Mouse (Mus musculus): ENCODE data around the gene 1110002E22Rik.

GRCm38 (mm10) chr3:138075209-138075608 is 10.4 kb downstream of the 1110002E22Rik start:
- TF ChIP-seq CTCF (IDR thresholded peaks at IDR 0.05; ENCODE audit: extremely low read depth, insufficient read depth, insufficient read length, insufficient replicate concordance) (no peak), POLR2A (IDR thresholded peaks at IDR 0.05; ENCODE audit: low read depth, low read length) (no peak)
